Mouse (Mus musculus) forebrain, embryonic 13.5 days (tissue): ENCODE data around the gene Ezh2. TPM values are rescaled to one million over a fixed set of nuclear protein-coding genes. Genes with fewer than 3 reads are reported as not detected.
"Not testable (repeated sequence)": the region's sequence is repeated elsewhere in the genome, so short reads cannot be mapped to it uniquely, and the experiment has no call there.

ENCODE experiments used
- ATAC-seq: fragments of 200-750 bp; cut with Nextera tagmentation; 2 replicates; pipeline ENCODE4 v1.8.0; 2017
- H3K27ac ChIP-seq: fragments of 300-500 bp; sonication (generic); 2 replicates; pipeline ENCODE4 v1.5.1; 2015; ENCODE audit warnings: inconsistent platforms, mild to moderate bottlenecking, moderate library complexity
- H3K27me3 ChIP-seq: fragments of 300-500 bp; sonication (generic); 2 replicates; pipeline ENCODE4 v1.6.1; 2015; ENCODE audit warnings: mild to moderate bottlenecking, inconsistent platforms
- H3K36me3 ChIP-seq: fragments of 300-500 bp; sonication (generic); 2 replicates; pipeline ENCODE4 v1.6.1; 2015; ENCODE audit warnings: mild to moderate bottlenecking, inconsistent platforms; ENCODE audit not compliant: poor library complexity, severe bottlenecking
- H3K4me1 ChIP-seq: fragments of 300-500 bp; sonication (generic); 2 replicates; pipeline ENCODE4 v1.6.1; 2015; ENCODE audit warnings: inconsistent platforms
- H3K4me2 ChIP-seq: fragments of 300-500 bp; sonication (generic); 2 replicates; pipeline ENCODE4 v1.6.1; 2015; ENCODE audit warnings: inconsistent platforms, mild to moderate bottlenecking, moderate library complexity
- H3K4me3 ChIP-seq: fragments of 300-500 bp; sonication (generic); 2 replicates; pipeline ENCODE4 v1.5.1; 2015; ENCODE audit warnings: mild to moderate bottlenecking, inconsistent platforms
- H3K9ac ChIP-seq: fragments of 300-500 bp; sonication (generic); 2 replicates; pipeline ENCODE4 v1.6.1; 2015; ENCODE audit warnings: mild to moderate bottlenecking, inconsistent platforms
- H3K9me3 ChIP-seq: fragments of 300-500 bp; sonication (generic); replicated peaks from 2 replicates; pipeline ENCODE4 v1.6.1; 2016; ENCODE audit warnings: inconsistent platforms
- WGBS: fragments of 180-500 bp; shearing (Covaris S2); methylation state at CpG from one replicate; pipeline ENCODE4 v1.1.7; 2015; 5-methylcytosine and 5-hydroxymethylcytosine counted together
- polyA plus RNA-seq: library from polyadenylated mRNA; unstranded; fragments of >200 nt; fragmentation: Nextera tagmentation; extraction: Ambion mirVana; gene quantifications from 2 replicates; pipeline ENCODE4 v1.2.1, GENCODE M21; 2015

The Ezh2 gene
- 221 and 241 TPM in 2 replicates for polyA plus RNA-seq

GRCm38 (mm10) chr6:47594926-47595623 is at the start of gene Ezh2:
Ezh2 (minus strand) TSS chr6:47595341.
- under 1% methylated on average over 46 of the region's 69 CpGs for WGBS
- Histone ChIP-seq H3K4me3 (peak within 1 kb of the TSS; percentile 97), H3K9ac (peak within 1 kb of the TSS; percentile 99), H3K9me3 (no peaks in the 10 kb centered on the region), H3K36me3 (no peaks in the 10 kb centered on the region), H3K4me1 (peaks cover 32% of the 10 kb centered on the region), H3K4me2 (peak within 1 kb of the TSS; percentile 68), H3K27me3 (no peaks in the 10 kb centered on the region), H3K27ac (peak within 1 kb of the TSS; percentile 99)
- ATAC-seq: peak; percentile 98

- Histone ChIP-seq H3K4me3 (no peak overlapping the region), H3K4me1 (no peaks in the 10 kb centered on the region), H3K27ac (no peak overlapping the region), H3K27me3 (no peaks in the 10 kb centered on the region), H3K9ac (no peak overlapping the region), H3K4me2 (no peak overlapping the region), H3K9me3 (no peaks in the 10 kb centered on the region), H3K36me3 (no peaks in the 10 kb centered on the region)
- 71% methylated on average over 6 of the region's 6 CpGs for WGBS
- ATAC-seq: no peak
These were observed 41.5 kb upstream of the Ezh2 start for GRCm38 (mm10) chr6:47636527-47637076.

- Histone ChIP-seq H3K27ac (no peak overlapping the region), H3K4me1 (no peaks in the 10 kb centered on the region), H3K36me3 (no peaks in the 10 kb centered on the region), H3K9me3 (no peaks in the 10 kb centered on the region), H3K4me2 (no peak overlapping the region), H3K27me3 (no peaks in the 10 kb centered on the region), H3K9ac (no peak overlapping the region), H3K4me3 (no peak overlapping the region)
- ATAC-seq: no peak
- 77% methylated on average over 5 of the region's 5 CpGs for WGBS
These were observed 40.9 kb upstream of the Ezh2 start for GRCm38 (mm10) chr6:47635995-47636526.

GRCm38 (mm10) chr6:47635207-47635994 is 40.3 kb upstream of the Ezh2 start:
- Histone ChIP-seq H3K36me3 (no peaks in the 10 kb centered on the region), H3K4me1 (no peaks in the 10 kb centered on the region), H3K27me3 (no peaks in the 10 kb centered on the region), H3K4me2 (no peak overlapping the region), H3K9ac (no peak overlapping the region), H3K4me3 (no peak overlapping the region), H3K9me3 (no peaks in the 10 kb centered on the region), H3K27ac (no peak overlapping the region)
- no peak for ATAC-seq
- 78% methylated on average over 7 of the region's 7 CpGs for WGBS

GRCm38 (mm10) chr6:47633467-47633866 is 38.3 kb upstream of the Ezh2 start:
- H3K4me3 ChIP-seq: no peak overlapping the region
- no peaks in the 10 kb centered on the region for H3K9me3 ChIP-seq
- H3K9ac ChIP-seq: no peak overlapping the region
- no peaks in the 10 kb centered on the region for H3K36me3 ChIP-seq
- no peaks in the 10 kb centered on the region for H3K27me3 ChIP-seq
- no peak overlapping the region for H3K27ac ChIP-seq
- no peaks in the 10 kb centered on the region for H3K4me1 ChIP-seq
- no peak overlapping the region for H3K4me2 ChIP-seq
- ATAC-seq: no peak

- not testable (repeated sequence) for H3K9ac ChIP-seq, H3K36me3 ChIP-seq, H3K27me3 ChIP-seq, H3K4me1 ChIP-seq, H3K9me3 ChIP-seq, H3K4me2 ChIP-seq, ATAC-seq, H3K4me3 ChIP-seq, H3K27ac ChIP-seq
- WGBS: 80% methylated on average over 1 of the region's 1 CpGs
These were observed 34.9 kb upstream of the Ezh2 start for GRCm38 (mm10) chr6:47630061-47630460.

GRCm38 (mm10) chr6:47627978-47628377 is 32.8 kb upstream of the Ezh2 start:
- H3K36me3 ChIP-seq: no peaks in the 10 kb centered on the region
- 58% methylated on average over 3 of the region's 3 CpGs for WGBS

GRCm38 (mm10) chr6:47626976-47627375 is 31.8 kb upstream of the Ezh2 start:
- H3K4me3 ChIP-seq, H3K9ac ChIP-seq: not testable (repeated sequence)
- WGBS: 91% methylated on average over 3 of the region's 3 CpGs

More at GRCm38 (mm10) chr6:47627978-47628377, 32.8 kb upstream of the Ezh2 start:
- Histone ChIP-seq H3K27me3 (no peaks in the 10 kb centered on the region), H3K4me3 (no peak overlapping the region), H3K27ac (no peak overlapping the region), H3K9me3 (no peaks in the 10 kb centered on the region), H3K9ac (no peak overlapping the region), H3K4me1 (no peaks in the 10 kb centered on the region), H3K4me2 (no peak overlapping the region)
- ATAC-seq: no peak

GRCm38 (mm10) chr6:47621039-47621438 is 25.9 kb upstream of the Ezh2 start:
- ATAC-seq: no peak
- H3K36me3 ChIP-seq: no peaks in the 10 kb centered on the region
- H3K9me3 ChIP-seq: no peaks in the 10 kb centered on the region
- H3K4me1 ChIP-seq: no peaks in the 10 kb centered on the region
- no peak overlapping the region for H3K4me3 ChIP-seq
- H3K27ac ChIP-seq: no peak overlapping the region
- H3K27me3 ChIP-seq: no peaks in the 10 kb centered on the region
- H3K9ac ChIP-seq: no peak overlapping the region
- 72% methylated on average over 2 of the region's 2 CpGs for WGBS
- H3K4me2 ChIP-seq: no peak overlapping the region

More at GRCm38 (mm10) chr6:47626976-47627375, 31.8 kb upstream of the Ezh2 start:
- H3K36me3 ChIP-seq, H3K9me3 ChIP-seq, H3K27me3 ChIP-seq, ATAC-seq, H3K4me2 ChIP-seq, H3K4me1 ChIP-seq, H3K27ac ChIP-seq: not testable (repeated sequence)

- not testable (repeated sequence) for H3K36me3 ChIP-seq, H3K9me3 ChIP-seq, H3K9ac ChIP-seq, ATAC-seq, H3K27ac ChIP-seq, H3K4me2 ChIP-seq, H3K4me3 ChIP-seq, H3K4me1 ChIP-seq, H3K27me3 ChIP-seq
- WGBS: 72% methylated on average over 5 of the region's 5 CpGs
These were observed 13.2 kb upstream of the Ezh2 start for GRCm38 (mm10) chr6:47608306-47608705.

- H3K9me3 ChIP-seq: no peaks in the 10 kb centered on the region
- no peak overlapping the region for H3K4me3 ChIP-seq
- H3K27me3 ChIP-seq: no peaks in the 10 kb centered on the region
- no peak for ATAC-seq
- 93% methylated on average over 1 of the region's 1 CpGs for WGBS
- H3K4me2 ChIP-seq: no peak overlapping the region
- no peaks in the 10 kb centered on the region for H3K4me1 ChIP-seq
- no peak overlapping the region for H3K9ac ChIP-seq
- H3K27ac ChIP-seq: no peak overlapping the region
- no peaks in the 10 kb centered on the region for H3K36me3 ChIP-seq
These were observed 6.8 kb upstream of the Ezh2 start for GRCm38 (mm10) chr6:47601931-47602330.

- H3K9me3 ChIP-seq: no peaks in the 10 kb centered on the region
- WGBS: 2% methylated on average over 6 of the region's 6 CpGs
- peak overlapping the region; percentile 97 for H3K4me3 ChIP-seq
- peak overlapping the region; percentile 99 for H3K9ac ChIP-seq
- no peaks in the 10 kb centered on the region for H3K27me3 ChIP-seq
- H3K27ac ChIP-seq: peak overlapping the region; percentile 99
- peak overlapping the region; percentile 68 for H3K4me2 ChIP-seq
- no peaks in the 10 kb centered on the region for H3K36me3 ChIP-seq
- H3K4me1 ChIP-seq: peaks cover 26% of the 10 kb centered on the region
- no peak for ATAC-seq
These were observed 555 bp upstream of the Ezh2 start for GRCm38 (mm10) chr6:47595696-47596095.
